Mouse (Mus musculus): ENCODE measurements around the gene Pgls.

The Pgls gene

DNA sequence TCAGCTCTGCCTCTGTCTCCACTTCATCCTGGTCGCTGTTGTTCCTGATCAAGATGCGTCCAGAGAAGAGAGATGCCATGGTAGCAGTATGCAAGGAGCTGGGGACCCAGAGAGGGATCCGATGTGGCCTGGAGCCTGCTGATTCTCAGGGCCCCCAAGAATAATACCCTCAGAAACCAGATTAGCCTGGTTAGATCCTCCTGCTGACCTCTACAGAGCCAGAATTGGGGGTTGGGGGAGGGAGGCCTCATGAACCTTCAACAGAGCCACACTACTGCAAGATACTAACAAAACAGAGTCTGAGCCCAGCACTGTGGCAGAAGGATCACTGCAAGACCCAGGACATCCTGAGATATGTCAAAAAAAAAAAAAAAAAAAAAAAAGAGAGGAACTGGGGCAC is 25.5 kb upstream of the Pgls start, which contains the start of gene Nxnl1:
TSS of gene Nxnl1 (minus strand) at position 101 of the 400 bp plus-strand sequence.
- Histone ChIP-seq H3K36me3 (ENCODE audit: insufficient read depth, low read length) (no peaks in the 10 kb centered on the region), H3K9me3 (ENCODE audit: low read length) (peaks cover 7% of the 10 kb centered on the region), H3K4me1 (replicated peaks; ENCODE audit: low read depth, low read length) (peaks cover 58% of the 10 kb centered on the region), H3K27me3 (ENCODE audit: insufficient read depth, low read length) (peaks cover 56% of the 10 kb centered on the region), H3K4me3 (replicated peaks; ENCODE audit: low read length) (peak within 1 kb of the TSS; percentile 60)
- no peak for TF ChIP-seq CTCF (conservative IDR thresholded peaks at IDR 0.05; ENCODE audit: low read length)
- TF ChIP-seq NANOG (IDR thresholded peaks at IDR 0.05; ENCODE audit: borderline replicate concordance, low read length), result no peak
- TF ChIP-seq POU5F1 (IDR thresholded peaks at IDR 0.05; ENCODE audit: borderline replicate concordance, low read length), result no peak

DNA sequence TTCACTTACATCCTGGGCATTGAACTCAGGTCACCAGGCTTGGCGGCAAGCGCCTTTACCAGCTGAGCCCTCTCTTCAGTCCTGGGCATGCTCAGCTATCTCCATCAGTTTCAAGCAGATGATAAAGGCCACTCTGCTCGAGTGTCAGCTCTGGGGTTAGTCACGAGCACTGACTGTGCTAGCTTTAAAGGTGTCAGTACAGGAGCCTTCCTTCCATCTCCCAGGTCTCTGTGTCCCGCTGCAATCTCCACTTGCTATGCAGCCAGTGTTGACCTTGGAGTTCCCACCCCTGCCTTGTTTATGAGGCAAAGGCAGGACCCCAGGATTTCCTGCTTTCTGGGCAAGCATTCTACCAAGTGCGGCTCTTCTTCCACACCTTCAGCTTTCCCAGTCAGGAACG is 24.4 kb upstream of the Pgls start:
- Histone ChIP-seq H3K4me3 (replicated peaks; ENCODE audit: low read length) (no peak overlapping the region), H3K27me3 (ENCODE audit: insufficient read depth, low read length) (peaks cover 46% of the 10 kb centered on the region), H3K4me1 (replicated peaks; ENCODE audit: low read depth, low read length) (peaks cover 58% of the 10 kb centered on the region), H3K9me3 (ENCODE audit: low read length) (peaks cover 7% of the 10 kb centered on the region), H3K36me3 (ENCODE audit: insufficient read depth, low read length) (no peaks in the 10 kb centered on the region)
- TF ChIP-seq POU5F1 (IDR thresholded peaks at IDR 0.05; ENCODE audit: borderline replicate concordance, low read length), result no peak
- TF ChIP-seq NANOG (IDR thresholded peaks at IDR 0.05; ENCODE audit: borderline replicate concordance, low read length), result no peak
- TF ChIP-seq CTCF (conservative IDR thresholded peaks at IDR 0.05; ENCODE audit: low read length), result no peak

DNA sequence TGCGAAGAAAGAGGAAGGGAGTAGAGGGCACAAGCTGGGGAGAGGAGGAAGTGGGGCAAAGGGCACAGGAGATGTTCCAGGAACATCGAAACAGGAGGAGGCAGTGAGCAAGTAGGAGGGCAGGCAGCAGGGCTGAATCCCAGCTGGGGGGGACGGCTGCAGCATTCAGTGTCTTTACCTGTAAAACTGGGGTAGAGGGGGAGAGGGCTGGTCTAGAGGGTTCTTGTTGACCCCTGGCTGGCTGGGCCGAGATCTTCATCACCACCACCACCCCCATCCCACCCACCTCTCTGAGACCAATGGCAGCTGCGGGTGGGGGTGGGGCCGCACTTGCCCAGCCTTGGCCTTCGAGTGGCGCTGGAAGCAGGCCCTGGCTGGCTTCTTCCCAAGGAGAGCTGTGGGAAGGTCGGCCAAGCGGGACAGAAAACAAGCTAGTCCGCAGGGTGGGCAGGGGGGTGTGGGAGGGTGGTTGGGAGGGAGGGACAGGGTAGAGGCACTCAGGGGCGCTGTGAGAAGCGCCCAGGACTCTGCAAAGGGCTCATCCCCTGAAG is 23.5 kb upstream of the Pgls start, which contains the start of gene Slc27a1:
TSS of gene Slc27a1 (plus strand) at position 496 of the 551 bp plus-strand sequence.
- H3K4me3 ChIP-seq (replicated peaks; ENCODE audit: low read length), result peak within 1 kb of the TSS; percentile 92
- peaks cover 7% of the 10 kb centered on the region for H3K9me3 ChIP-seq (ENCODE audit: low read length)
- H3K36me3 ChIP-seq (ENCODE audit: insufficient read depth, low read length), result no peaks in the 10 kb centered on the region
- peaks cover 53% of the 10 kb centered on the region for H3K4me1 ChIP-seq (replicated peaks; ENCODE audit: low read depth, low read length)
- TF ChIP-seq POU5F1 (IDR thresholded peaks at IDR 0.05; ENCODE audit: borderline replicate concordance, low read length) (no peak), NANOG (IDR thresholded peaks at IDR 0.05; ENCODE audit: borderline replicate concordance, low read length) (no peak), CTCF (conservative IDR thresholded peaks at IDR 0.05; ENCODE audit: low read length) (no peak)
- peaks cover 39% of the 10 kb centered on the region for H3K27me3 ChIP-seq (ENCODE audit: insufficient read depth, low read length)

DNA sequence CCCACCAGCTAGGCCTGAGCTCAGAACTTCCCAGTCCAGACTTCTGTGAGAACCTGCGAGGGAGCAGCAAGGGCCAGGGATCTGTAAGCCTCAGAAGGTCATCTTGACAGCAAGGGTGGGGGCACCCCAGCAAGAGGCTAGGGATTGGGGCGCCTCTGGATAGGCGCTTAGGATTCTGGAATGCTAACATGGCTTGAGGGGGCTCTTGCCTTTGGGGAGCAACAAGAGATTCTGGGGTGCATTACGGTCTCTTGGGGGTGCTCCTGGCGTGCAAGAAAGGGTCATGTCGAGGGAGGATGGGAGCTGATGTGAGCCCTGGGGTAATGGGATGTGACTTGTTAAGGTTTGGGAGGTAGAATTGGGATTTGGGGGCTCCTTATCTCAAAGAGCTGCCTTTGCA is 23.0 kb upstream of the Pgls start:
- peaks cover 5% of the 10 kb centered on the region for H3K9me3 ChIP-seq (ENCODE audit: low read length)
- H3K4me1 ChIP-seq (replicated peaks; ENCODE audit: low read depth, low read length), result peaks cover 53% of the 10 kb centered on the region
- no peaks in the 10 kb centered on the region for H3K36me3 ChIP-seq (ENCODE audit: insufficient read depth, low read length)
- H3K4me3 ChIP-seq (replicated peaks; ENCODE audit: low read length), result peak overlapping the region; percentile 92
- peaks cover 35% of the 10 kb centered on the region for H3K27me3 ChIP-seq (ENCODE audit: insufficient read depth, low read length)
- TF ChIP-seq POU5F1 (IDR thresholded peaks at IDR 0.05; ENCODE audit: borderline replicate concordance, low read length), result no peak
- no peak for TF ChIP-seq NANOG (IDR thresholded peaks at IDR 0.05; ENCODE audit: borderline replicate concordance, low read length)

DNA sequence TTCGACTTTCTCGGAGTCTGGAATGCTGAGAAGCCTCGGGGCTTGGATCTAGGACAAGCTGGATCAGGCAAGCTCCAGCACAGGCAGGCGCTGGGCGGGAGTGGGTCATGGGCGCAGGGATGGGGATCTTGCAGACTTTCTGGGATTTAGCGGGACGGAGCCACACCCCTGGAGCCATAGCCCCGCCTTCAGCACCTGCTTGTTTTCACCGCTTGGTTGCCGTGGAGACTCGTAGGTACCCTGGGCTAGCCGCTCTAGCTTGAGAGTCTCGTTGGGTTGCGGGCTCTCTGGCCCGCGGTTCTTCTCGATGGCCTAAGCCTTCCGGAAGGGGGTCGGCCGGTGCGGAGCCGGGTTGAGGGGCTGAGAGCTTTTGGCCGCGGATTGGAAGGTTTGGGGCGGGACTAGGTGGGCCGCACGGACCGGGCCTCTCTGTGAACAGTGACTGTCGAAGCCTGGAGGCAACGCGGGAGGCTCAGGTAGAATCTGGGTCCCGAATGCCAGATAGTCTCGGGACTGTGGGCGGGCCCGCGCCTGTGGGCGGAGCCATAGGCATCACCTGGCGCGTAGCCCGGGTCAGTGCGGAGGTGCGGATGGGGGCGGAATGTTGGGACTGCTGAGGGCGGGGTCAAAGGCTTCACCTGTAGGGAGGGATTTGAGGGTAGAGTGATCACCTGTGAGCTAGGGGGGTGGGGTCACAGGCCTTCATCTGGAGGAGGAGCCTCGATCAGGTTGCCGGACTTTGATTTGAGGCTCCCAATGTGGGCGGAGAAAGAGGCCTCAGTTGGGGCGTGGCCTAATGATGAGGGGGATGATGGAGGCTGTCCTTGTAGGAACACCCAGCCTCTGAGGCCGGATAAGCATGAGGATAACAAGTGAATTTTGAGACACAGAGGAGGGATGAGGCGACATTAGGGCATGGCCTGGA is 22.3 kb upstream of the Pgls start:
- Histone ChIP-seq H3K4me1 (replicated peaks; ENCODE audit: low read depth, low read length) (peaks cover 59% of the 10 kb centered on the region), H3K9me3 (ENCODE audit: low read length) (no peaks in the 10 kb centered on the region), H3K36me3 (ENCODE audit: insufficient read depth, low read length) (no peaks in the 10 kb centered on the region), H3K4me3 (replicated peaks; ENCODE audit: low read length) (peak overlapping the region; percentile 92), H3K27me3 (ENCODE audit: insufficient read depth, low read length) (peaks cover 28% of the 10 kb centered on the region)
- TF ChIP-seq NANOG (IDR thresholded peaks at IDR 0.05; ENCODE audit: borderline replicate concordance, low read length) (no peak), POU5F1 (IDR thresholded peaks at IDR 0.05; ENCODE audit: borderline replicate concordance, low read length) (no peak), CTCF (conservative IDR thresholded peaks at IDR 0.05; ENCODE audit: low read length) (no peak)

DNA sequence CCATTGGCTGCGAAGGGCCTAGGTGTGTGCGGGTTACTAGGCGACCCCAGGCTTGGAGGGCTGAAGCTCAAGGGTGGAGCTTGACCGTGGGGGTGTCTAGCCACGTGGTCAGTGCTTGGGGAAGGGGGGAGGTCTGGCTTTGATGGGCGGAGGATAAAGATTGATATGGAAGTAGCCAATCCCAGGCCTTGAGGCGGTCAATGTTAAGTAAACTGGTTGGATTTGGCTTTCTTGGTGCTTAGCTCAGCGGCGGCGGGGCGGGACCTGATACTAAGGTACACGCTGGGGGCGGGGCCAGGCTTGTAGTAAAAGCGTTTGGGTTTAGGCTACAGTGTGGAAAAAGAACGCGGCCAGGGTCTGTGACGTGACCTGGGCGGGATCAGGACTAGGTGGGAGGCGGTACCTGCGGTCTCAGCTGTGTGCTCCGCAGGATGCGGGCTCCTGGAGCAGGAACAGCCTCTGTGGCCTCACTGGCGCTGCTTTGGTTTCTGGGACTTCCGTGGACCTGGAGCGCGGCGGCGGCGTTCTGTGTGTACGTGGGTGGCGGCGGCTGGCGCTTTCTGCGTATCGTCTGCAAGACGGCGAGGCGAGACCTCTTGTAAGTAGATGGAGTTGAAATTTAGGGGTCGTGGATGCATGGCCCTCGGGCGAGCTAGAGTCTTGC is 21.6 kb upstream of the Pgls start:
- no peaks in the 10 kb centered on the region for H3K36me3 ChIP-seq (ENCODE audit: insufficient read depth, low read length)
- H3K4me3 ChIP-seq (replicated peaks; ENCODE audit: low read length), result peak overlapping the region; percentile 92
- no peaks in the 10 kb centered on the region for H3K9me3 ChIP-seq (ENCODE audit: low read length)
- TF ChIP-seq POU5F1 (IDR thresholded peaks at IDR 0.05; ENCODE audit: borderline replicate concordance, low read length), result no peak
- no peak for TF ChIP-seq NANOG (IDR thresholded peaks at IDR 0.05; ENCODE audit: borderline replicate concordance, low read length)
- TF ChIP-seq CTCF (conservative IDR thresholded peaks at IDR 0.05; ENCODE audit: low read length), result no peak
- peaks cover 60% of the 10 kb centered on the region for H3K4me1 ChIP-seq (replicated peaks; ENCODE audit: low read depth, low read length)
- H3K27me3 ChIP-seq (ENCODE audit: insufficient read depth, low read length), result peaks cover 23% of the 10 kb centered on the region

DNA sequence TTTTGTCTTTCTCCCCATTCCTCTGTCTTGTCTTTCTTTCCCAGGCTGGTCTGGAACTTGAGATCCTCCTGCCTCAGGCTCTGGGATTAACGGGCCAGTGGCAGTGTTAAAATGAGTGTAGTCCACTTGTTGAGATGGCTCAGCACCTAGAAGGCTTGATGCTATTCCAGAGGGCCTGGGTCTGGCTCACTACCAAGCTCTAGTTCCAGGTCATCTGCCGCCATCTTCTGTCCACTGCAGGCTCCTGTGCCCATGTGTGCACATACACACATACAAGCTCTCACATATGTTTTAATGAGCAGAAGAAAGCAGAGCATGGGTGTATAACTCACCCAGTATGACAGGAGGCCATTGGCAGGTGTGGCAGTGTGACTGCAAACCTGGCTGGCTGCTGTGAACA is 19.9 kb upstream of the Pgls start:
- H3K27me3 ChIP-seq (ENCODE audit: insufficient read depth, low read length), result peaks cover 12% of the 10 kb centered on the region
- H3K4me1 ChIP-seq (replicated peaks; ENCODE audit: low read depth, low read length), result peaks cover 45% of the 10 kb centered on the region
- no peaks in the 10 kb centered on the region for H3K36me3 ChIP-seq (ENCODE audit: insufficient read depth, low read length)
- no peak overlapping the region for H3K4me3 ChIP-seq (replicated peaks; ENCODE audit: low read length)
- H3K9me3 ChIP-seq (ENCODE audit: low read length), result no peaks in the 10 kb centered on the region
- TF ChIP-seq POU5F1 (IDR thresholded peaks at IDR 0.05; ENCODE audit: borderline replicate concordance, low read length) (no peak), NANOG (IDR thresholded peaks at IDR 0.05; ENCODE audit: borderline replicate concordance, low read length) (no peak), CTCF (conservative IDR thresholded peaks at IDR 0.05; ENCODE audit: low read length) (no peak)

Measured in E14TG2a.4 (cell line).